Mouse (Mus musculus) gastrocnemius, adult 18-20 months (tissue): ENCODE data around the gene Fbxl18. TPM values are rescaled to one million over a fixed set of nuclear protein-coding genes. Genes with fewer than 3 reads are reported as not detected.
A peak's percentile ranks its signal among the peaks of the same experiment; 100 is the strongest.
"Not testable (repeated sequence)": the region's sequence is repeated elsewhere in the genome, so short reads cannot be mapped to it uniquely, and the experiment has no call there.

ENCODE experiments used
- DNase-seq: peaks from one replicate; pipeline ENCODE4 v3.0.0; 2021; ENCODE audit warnings: low spot score
- total RNA-seq, 2 experiments: library from RNA; stranded (reverse); gene quantifications; 2 replicates each; pipeline ENCODE4 v1.2.3; 2021

The Fbxl18 gene
- total RNA-seq, 2 experiments from 2014 or later = 4.9 to 5.9 TPM

DNA sequence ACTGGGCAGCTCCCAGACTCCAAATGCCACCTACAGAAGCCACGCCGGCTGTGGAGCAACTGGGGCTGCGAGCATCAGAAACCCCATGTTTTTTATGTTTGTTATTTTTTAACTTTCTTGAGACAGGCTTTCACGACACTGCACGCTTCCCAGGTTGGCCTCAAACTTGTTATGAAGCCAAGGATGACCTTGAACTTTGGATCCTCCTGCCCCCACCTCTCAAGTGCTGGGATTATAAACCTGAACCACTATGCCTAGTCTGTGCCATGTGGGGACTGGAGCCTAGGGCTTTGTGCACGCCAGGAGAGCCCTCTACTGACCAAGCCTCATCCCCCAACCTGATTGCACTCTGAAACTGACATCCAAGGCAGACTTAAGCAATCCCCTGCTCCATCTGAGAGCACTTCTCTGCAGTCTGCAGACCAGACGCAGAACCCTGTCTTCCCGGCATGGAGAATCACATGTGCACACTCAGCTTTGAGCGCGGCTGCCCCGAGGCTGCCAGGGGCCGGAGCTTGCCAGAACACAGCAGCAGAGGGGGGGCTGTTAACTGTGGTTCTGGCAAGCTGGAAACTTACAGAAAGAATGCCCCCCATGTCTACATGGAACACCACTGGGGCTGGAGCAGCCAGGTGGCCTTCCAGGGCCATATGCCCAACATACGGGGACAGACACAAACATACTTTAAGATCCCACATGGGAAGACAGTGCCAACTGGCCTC, 20.3 kb downstream of the Fbxl18 start:
- no peak for DNase-seq

- no peak for DNase-seq
Measured at GRCm38 (mm10) chr5:142873718-142874117, 21.5 kb downstream of the Fbxl18 start.

- no peak for DNase-seq
Measured at GRCm38 (mm10) chr5:142871765-142872164, 23.5 kb downstream of the Fbxl18 start.

DNA sequence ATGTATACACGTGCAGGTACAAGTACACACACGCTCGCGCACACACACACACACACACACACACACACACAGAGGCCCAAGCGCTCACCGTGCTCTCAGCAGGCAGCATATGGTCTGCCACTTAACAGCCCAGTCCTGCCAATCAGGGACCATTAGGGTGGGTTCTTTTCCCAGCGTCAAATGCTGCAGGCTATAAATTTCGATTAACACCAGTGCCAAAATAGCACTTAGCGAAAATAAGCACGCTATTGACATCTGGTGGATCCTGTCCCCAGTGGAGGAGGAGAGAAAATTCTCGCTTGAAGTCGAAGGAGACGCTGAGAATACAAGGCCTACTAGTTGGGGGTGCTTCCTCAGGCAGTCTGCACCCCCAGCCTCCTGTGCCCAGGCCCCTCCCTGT, 25.8 kb downstream of the Fbxl18 start:
- DNase-seq = no peak

- DNase-seq = peak; percentile 43
Measured at GRCm38 (mm10) chr5:142857763-142858229, 37.4 kb downstream of the Fbxl18 start.

DNA sequence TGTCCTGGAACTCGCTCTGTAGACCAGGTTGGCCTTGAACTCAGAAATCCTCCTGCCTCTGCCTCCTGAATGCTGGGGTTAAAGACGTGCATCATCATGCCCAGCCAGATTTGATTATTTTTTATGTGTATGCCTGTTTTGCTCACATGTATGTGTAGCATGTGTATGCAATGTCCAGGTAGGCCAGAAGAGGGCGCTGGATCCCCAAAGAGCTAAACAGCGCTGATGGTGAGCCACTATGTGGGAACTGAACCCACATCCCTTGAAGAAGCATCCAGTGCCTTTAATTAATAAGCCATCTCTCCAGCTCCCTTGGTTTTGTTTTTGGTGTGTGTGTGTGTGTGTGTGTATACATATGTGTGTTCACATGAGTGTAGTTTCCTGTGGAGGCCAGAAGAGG, 38.8 kb downstream of the Fbxl18 start:
- no peak for DNase-seq

DNA sequence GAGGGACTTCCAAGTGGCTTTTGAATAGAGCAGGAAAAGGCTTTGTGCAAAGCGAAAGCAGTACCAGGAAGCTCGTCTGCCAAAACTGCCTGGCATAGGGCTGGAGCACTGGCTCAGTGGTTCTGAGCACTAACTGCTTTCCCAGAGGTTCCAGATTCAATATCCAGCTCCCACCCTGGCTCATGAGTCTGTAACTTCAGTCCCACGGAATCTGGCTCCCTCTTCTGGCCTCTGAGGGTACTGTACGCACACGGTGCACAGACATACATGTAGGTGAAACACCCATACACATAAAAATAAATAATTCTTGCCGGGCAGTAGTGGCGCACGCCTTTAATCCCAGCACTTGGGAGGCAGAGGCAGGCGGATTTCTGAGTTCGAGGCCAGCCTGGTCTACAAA, 40.3 kb downstream of the Fbxl18 start:
- peak; percentile 27 for DNase-seq

DNA sequence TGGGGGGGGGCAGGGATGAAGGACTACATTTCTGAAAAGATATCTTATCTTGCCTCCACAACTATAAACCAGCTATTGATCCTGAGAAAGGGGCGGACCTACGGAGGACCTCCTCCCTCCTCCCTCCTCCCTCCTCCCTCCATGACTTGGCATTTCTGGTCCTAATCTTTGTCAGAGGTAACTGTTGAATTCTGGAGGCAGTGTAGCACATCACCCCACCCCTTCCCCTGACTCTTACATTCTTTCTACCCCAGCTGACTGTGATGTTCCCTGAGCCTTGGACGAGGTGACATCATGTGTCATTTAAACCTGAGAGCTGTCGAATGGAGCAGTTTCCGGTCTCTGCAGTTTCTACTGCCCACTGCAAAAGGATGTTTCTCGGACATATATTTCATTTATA, 41.6 kb downstream of the Fbxl18 start:
- DNase-seq = no peak

DNA sequence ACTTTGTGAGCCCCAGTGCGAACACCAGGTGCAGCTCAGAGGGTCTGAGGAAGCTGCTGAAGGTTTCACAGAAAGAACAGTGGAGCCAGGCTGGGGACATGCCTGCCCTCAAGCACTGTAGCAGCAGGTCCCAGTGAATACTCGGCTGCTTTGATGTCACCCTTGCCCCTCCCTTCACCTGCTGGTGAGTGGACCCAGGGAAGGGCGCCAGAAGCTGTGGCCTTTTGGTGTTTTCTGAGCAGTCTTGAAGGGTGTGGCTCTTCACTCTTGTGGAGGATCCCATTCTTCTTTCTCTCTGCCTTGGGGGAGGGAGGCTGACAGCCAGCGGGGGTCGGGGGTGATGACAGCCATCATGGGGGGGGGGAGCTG, 43.6 kb downstream of the Fbxl18 start:
- DNase-seq = no peak

GRCm38 (mm10) chr5:142850916-142851680, 44.1 kb downstream of the Fbxl18 start:
- DNase-seq = no peak

GRCm38 (mm10) chr5:142850476-142850875, 44.7 kb downstream of the Fbxl18 start:
- no peak for DNase-seq

GRCm38 (mm10) chr5:142848911-142849310, 46.3 kb downstream of the Fbxl18 start:
- no peak for DNase-seq

- no peak for DNase-seq
Measured at GRCm38 (mm10) chr5:142848149-142848548, 47.1 kb downstream of the Fbxl18 start.

GRCm38 (mm10) chr5:142844467-142844866, 50.8 kb downstream of the Fbxl18 start:
- no peak for DNase-seq

DNA sequence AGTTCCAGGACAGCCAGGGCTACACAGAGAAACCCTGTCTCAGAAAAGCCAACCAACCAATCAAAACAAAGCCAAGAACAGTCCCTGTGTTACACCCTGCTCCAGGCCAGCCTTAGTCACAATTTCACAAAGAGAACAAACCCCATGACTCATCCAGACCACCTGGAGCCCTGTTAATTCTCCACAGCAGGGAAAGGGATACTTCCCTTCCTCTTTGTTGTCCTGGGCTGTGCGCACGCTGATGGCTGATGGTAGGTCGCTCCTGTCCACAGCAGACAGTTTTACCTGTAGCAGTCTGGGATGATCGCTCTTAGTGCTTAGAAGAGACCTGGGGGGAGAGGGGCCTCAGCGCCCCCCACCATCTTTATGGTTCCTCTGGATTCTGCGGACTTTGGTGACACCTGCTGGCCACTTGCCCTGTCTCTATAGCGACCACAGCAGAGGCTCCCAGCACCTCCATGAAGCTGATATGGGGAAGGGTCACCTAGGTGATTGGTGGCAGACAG, 53.0 kb downstream of the Fbxl18 start:
- DNase-seq = no peak

DNA sequence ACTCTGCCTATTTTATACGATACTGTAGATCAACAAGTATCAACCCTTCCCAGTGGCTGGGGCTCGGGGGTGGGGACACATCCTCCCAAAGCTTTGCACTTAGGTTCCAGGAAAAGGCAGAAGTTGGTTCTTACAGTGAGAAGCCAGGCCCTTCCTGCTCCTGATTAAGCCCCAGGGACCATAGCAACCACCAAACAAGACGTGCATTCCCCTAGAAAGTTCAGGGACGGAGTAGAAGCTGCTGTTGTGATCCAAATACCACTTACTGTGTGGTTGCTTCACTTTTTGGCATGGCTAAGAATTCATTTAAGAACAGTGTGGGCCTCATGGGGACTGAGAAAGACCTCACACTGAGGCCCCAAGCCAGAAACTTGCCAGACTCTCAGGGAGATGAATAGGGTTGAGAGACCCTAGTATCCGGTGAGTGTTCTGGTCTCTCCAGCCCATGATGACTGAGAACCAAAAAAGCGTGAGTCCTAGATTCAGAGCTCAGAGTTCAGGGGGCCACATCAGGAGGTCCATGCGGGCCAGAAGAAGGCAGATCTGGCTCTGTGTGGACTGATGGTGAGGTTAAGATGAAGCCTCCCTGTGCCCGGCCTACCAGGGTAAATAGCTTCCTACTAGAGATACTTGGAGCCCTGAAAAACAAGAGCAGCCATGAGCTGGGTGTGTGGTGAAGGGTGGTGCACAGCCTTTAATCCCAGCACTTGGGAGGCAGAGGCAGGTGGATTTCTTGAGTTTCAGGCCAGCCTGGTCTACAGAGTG, 53.7 kb downstream of the Fbxl18 start:
- DNase-seq = no peak

DNA sequence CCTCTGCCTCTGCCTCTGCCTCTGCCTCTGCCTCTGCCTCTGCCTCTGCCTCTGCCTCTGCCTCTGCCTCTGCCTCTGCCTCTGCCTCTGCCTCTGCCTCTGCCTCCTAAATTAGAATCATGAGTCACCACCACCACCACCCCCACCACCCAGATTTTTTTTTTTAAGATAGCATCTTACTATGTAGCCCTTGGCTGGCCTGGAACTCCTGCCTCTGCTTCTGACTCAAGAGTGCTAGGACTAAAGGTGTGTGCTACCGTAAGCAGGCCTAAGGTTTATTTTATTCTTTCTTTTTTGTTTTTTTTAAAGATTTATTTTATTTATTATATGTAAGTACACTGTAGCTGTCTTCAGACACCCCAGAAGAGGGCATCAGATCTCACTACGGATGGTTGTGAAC, 57.8 kb downstream of the Fbxl18 start:
- not testable (repeated sequence) for DNase-seq

GRCm38 (mm10) chr5:142836891-142837290, 58.3 kb downstream of the Fbxl18 start:
- DNase-seq = no peak

- no peak for DNase-seq
Measured at GRCm38 (mm10) chr5:142833646-142834438, 61.4 kb downstream of the Fbxl18 start.

DNA sequence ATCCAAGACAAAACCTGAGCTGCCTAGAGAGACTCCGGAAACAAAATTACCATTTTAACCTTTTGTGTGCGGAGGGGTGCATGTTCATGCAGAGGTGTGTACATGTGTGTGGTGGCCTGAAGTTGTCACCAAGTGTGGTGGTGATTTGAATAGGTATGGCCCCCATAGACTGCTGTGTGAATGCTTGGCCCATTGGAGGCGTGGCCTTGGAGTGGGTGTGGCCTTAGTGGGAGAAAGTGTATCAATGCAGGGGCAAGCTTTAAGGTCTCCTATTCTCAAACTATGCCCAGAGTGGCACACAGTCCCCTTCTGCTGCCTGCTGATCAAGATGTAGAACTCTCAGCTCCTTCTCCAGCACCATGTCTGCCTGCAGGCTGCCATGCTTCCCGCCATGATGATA, 69.1 kb downstream of the Fbxl18 start:
- no peak for DNase-seq

DNA sequence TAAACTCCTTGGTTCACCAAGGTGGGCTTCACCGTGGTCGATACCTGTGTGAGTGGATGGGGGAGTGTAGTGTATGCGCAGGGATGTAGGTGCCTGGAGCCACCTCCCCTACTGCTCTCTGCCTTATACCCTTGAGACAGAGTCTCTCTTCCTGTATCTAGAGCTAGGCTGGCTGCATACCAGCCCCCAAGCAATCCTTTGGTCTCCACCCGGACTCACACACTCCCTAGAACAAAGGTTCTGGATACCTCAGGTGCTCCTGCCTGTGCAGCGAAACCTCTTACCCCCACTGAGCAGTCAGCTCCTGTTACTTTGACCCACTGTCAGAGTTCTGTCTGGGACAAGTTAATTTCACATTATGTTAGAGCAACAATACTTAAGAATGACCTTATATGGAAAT, 69.6 kb downstream of the Fbxl18 start:
- DNase-seq = no peak
